Mouse (Mus musculus) embryo, embryonic 11.5 days (tissue): Measurements from ENCODE around the gene Lrrc71.

ENCODE experiments used
- DNase-seq: peaks from one replicate; pipeline ENCODE4 v3.0.0-alpha.2; 2012; ENCODE audit warnings: low read depth, low spot score

Lrrc71 gene

DNA sequence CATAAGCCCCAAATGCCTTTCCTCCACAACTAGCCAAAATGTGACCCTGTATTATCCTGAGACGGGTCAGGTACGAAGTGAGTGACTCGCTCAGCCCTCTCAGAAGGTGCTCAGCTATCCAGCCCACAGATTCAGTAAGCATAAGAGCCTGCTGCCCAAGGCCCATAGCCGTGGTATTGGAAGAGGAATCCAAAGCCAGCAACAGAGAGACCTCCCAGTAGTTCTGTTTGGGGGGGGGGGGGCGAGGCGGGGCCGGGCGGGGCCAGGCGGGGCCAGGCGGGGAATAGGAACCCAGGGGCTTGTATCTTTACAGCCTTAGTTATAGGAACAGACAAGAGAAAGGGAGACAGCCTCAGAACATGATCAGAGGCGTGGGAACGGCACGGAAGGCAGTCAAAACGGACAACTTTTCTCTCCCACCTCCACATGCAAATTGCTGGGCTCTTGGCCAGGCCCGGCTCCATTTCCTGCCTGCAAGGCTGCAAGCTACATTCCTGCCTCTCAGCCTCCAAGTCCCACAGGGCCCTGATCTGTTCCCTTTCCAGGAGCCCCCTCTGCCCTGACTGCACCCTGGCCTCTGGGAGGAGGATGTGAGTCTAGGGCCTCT lies 15.4 kb upstream of the Lrrc71 start:
- no peak for DNase-seq

DNA sequence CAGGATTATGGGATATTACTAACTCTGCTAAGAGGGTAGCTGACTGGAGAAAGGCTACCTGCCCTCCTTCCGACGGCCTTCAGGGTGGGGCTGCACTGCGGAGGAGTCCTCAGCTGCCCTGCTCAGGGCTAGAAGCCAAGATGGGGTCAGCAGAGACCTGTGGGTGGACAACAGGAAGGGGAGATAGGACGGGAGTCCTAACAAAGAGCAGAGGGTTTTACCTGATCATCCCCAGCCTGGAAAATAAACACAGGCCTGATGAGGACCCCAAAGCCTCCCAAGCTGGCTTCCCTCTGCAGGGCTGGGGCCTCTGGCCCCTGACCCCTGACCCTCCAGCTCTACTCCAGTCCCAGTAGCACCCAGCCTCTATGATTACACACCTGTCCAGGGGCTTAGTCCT lies 14.8 kb upstream of the Lrrc71 start:
- no peak for DNase-seq

DNA sequence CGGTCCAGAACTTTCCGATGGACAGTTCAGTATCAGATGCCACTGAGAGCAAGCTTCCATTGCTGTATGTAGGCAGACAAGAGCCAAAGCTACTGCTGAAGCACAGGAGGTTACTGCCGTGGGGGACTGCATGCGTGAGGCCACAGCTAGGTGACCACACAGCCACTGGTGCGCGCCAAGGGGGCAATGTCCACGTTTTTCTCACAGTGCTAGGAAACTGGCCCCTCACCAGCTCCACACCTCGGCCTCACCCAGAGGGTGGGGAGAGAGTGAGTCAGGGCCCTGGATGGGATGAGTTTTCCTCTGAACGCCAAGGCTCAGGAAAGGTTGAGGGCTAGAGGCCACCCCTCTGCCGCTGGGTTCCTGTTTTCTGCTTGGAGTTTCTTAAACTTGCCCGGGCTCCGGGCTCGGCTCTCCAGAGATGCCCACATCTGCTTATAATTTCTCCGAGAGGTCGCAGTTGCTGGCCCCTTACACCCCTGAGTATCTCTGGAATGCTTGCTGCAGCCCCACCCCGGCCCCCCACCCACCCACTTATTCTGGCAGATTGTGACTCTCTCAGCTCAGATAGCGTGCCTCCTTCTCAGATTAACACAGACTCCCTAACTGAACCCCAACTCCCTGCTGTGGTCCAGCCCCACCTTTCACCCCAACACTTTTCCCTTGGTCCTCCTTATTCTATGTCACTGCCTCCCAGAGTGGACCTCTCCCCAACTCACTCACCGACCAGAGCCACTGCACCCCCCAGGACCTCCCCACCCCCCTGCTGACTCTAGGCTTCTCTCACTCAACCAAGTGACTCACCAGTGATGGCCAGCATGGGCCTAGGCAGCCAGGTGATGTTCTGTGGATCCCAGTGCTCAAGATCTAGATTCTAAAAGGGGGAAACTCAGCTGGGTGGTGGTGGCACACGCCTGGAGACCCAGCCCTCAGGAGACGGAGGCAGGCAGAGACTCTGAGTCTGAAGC lies 13.3 kb upstream of the Lrrc71 start:
- DNase-seq, result no peak

DNA sequence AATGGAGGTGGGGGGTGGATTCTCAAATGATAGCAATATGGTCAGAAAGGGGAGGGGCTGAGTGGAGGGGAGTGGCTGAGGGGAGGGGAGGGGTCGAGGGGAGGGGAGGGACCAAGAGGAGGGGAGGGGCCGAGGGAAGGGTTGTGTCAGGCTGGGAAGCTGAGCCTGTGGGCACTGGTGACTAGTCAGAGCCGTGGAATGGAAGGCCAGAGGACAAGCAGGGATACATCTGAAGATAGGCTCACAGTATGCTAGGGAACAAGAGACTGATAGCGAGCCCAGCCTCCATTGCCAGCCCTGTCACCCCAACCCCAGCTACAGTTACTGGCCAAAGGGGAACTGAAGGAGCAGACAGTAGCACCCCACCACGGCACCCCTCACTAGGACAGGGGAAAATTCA lies 10.2 kb upstream of the Lrrc71 start:
- DNase-seq, result no peak

DNA sequence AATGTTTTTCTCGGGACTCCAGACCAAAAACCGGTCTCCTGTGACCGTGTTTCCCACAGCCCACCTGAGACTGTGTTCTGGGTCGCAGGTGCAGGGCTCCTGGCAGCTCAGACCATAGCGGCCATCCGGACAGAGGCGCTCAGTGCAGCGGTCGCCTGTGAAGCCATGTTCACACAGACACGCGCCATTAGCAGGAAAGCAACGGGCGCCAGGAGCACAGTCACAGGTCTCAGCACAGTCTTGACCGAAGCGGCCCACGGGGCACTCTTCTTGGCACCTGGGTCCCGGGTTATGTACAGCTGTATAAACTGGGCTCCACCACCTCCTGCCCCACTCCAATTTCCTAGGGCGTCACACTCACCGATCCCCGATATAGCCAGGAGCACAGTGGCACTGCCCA lies 8.1 kb upstream of the Lrrc71 start:
- DNase-seq, result no peak

DNA sequence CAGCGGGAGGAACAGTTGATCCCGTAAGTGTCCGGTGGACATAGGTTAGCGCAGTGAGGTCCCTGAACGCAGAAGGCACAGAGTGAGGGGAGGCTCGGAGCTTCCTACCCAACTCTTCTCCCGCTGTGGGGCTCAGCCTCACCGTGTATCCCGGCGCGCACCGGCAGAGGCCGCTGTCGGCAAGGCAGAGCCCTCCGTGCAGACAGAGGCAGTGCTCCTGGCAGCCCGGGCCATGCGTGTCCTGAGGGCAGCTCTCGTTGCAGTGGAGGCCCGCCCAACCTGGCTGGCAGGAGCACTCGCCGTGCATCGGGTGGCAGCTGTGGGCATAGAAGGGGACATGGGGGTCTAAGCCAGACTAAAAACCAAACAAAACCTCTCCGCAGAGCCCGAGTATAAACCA lies 7.5 kb upstream of the Lrrc71 start:
- DNase-seq, result peak; percentile 71

DNA sequence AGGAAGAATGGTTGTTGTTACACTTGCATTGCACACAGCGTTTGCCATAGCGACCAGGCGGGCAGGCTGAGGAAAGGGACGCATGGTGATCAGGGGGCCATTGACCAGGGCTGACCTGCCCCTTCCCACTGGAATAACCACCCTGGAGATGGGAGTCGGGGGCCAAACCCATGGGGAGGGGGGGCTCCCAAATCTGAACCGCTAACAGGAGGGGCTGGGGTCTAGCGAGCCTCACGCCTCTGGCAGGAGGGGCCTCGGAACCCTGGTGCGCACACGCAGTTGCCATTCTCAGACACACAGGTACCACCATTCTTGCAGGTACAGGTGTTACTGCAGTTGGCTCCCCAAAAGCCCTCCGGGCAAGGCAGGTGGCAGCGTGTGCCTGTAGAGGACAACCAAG lies 5.4 kb upstream of the Lrrc71 start:
- no peak for DNase-seq

DNA sequence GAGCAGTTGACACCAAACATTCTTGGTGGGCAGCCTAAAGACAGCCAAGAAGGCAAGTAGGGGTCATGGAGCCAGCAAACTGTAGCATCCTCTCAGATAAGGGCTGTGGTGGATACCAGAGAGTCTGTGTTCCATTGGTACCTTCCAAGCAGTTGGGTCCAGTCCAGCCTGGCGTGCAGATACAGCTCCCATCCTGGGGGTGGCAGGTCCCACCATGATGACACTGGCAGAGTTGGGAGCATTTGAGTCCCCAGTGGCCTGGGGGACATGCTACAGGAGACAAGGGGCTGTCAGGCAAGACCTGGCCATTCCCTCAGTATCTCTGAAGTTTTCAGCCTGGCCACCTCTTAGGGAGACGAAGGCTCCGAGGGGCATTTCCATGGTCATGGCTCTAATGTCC lies 4.1 kb upstream of the Lrrc71 start:
- no peak for DNase-seq

DNA sequence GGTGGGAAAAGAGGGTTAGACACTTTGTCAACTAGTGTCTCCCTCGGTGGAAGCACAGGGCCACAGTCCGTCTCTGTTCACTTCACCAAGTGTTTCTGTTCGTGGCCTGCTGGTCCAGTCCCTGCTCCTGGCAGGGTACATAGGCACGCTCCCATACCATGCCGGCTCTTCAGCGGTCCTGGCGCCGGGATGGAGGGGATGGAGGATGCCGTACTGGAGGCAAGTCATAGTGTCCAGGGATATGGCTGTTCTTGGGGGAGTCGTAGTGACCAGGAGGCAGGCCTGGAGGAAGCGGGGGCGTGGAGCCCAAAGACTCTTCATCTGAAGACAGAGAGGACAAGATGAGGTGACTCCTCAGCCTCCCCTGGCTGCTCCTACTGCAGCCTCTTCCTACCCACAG lies 1.6 kb upstream of the Lrrc71 start:
- no peak for DNase-seq

DNA sequence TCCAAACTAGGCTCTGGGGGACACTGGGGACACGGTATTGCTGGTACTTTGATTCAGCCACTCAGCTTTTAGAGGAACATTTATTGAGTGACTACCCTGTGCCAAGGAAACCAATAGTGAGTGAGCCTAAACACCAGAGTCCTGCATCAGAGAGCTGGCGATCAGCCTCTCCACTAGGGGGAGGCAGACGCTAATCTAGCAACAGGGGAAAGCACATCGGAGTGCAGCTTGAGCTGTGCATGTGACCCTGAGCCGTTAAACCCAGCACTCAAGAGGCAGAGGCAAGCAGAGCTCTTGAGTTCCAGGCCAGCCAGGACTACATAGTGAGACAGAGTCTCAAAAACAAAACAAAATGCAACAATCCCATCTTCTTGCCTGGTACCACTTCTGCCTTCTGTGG lies 611 bp upstream of the Lrrc71 start:
- no peak for DNase-seq

DNA sequence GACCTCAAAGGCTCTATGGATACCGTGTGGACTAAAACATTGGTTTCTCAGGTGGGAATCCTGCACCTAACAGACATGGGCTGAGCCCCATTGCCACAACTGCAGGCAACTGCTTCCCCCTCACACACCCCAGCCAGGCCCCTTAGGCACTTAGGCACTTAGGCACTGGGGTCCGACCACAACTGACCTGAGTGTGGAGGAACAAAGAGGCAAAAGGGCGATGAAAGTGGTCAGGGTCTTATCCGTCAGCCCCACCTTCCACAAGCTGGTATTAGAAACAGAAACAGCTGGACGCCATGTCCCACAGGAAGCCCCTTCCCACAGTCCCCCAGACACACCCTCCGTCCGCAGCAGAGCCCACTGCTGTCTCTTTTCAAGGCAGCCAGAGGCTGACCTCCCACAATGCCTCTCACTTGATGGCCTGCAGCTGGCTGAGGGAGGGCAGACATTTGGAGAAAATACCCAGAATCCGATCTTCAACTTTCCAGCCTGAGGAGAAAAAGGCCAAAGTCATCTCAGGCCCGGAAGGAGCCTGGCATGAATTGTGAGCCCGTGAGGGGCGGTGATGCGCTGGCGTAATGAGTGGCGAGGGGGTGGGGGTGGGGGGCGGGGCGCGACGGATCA lies 3.3 kb downstream of the Lrrc71 start:
- DNase-seq, result no peak

DNA sequence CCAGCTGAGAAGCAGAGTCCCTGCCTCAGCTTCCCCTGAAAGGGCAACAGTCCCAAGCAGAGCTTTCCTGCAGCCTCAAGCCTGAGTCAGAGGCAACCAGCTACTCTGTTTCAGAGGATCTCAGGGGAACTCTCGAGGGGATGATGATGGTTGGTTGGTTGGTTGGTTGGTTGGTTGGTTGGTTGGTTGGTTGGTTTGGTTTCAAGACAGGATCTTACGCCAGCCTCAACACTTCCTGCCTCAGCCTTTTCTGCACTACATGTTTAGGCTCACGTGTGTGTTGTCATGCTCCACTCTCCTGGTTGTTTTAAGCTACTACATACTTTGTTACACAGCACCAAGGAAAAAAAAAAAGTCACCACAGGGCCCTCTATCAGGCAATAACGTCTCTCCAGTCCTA lies 4.5 kb downstream of the Lrrc71 start:
- no peak for DNase-seq

DNA sequence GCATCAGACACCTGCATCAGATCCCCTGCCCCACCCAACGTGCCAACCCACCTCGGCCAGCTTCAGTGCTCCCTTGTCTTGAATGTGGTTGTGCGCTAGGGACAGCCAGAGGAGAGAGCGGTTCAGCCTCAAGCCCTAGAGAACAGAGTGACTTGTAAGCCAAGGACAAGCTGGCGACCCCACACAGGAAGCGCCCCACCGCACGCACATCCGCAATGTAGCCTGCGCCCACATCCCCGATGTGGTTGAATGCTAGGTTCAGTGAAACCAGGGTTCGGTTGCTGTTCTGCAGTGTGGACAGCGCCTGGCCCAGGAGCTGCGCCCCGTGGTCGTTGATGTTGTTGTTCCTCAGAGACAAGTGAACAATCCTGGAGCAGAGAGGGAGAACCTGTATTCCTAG lies 5.7 kb downstream of the Lrrc71 start:
- no peak for DNase-seq

DNA sequence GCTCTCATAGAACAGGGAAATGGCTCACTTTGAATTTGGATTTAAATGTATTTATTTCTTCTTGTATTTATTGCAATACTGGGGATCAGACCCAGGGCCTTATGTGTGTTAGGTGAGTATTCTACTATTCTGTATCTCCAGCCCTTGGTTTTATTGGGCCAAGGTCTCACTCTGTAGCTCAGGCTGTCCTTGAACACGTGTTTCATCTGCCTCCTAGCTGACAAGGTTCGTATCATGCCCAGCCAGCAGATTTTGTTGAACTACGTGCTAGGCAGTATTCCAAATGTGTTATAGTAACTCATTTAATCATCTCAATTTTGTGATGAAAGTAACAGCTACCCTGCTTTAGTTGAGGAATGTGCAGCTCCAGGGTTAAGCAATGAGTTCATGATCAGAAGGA lies 6.4 kb downstream of the Lrrc71 start:
- no peak for DNase-seq

DNA sequence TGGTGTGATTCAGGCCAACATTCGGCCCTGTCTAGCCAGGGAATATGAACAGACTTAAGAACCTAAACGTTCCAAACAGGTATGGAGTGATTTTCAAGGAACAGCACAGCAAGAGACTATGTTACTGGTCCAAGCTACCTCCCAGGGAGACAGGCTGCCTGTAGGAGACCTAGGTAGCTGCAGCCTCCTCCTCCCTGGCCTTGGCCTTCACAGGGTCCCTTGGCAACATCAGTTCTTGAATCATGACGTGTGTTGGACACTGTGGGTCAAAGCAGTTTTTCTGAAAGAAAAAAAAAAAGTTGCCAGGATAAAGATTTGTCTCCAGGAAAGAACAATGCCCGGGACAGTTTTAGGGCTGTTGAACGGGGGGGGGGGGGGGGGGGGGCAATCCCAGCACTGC lies 9.5 kb downstream of the Lrrc71 start:
- DNase-seq, result no peak

DNA sequence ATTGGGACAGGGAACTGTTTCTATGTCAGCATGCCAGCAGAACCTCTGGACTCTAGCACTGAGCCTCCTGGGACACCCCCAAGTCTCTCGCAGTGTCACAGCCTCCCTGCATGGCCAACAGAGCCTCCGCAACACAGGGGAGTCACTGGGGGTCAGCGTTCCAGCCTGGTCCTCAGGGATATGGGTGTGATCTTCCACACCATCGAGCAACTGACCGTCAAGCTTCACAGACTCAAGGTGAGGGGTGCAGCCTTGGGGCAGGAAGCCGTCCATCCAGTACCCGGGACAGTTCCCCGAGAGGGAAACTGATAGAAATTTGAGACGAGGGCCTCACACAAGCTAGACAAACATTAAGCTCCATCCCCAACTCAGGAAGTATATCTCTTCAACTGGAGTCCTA lies 13.1 kb downstream of the Lrrc71 start:
- no peak for DNase-seq

DNA sequence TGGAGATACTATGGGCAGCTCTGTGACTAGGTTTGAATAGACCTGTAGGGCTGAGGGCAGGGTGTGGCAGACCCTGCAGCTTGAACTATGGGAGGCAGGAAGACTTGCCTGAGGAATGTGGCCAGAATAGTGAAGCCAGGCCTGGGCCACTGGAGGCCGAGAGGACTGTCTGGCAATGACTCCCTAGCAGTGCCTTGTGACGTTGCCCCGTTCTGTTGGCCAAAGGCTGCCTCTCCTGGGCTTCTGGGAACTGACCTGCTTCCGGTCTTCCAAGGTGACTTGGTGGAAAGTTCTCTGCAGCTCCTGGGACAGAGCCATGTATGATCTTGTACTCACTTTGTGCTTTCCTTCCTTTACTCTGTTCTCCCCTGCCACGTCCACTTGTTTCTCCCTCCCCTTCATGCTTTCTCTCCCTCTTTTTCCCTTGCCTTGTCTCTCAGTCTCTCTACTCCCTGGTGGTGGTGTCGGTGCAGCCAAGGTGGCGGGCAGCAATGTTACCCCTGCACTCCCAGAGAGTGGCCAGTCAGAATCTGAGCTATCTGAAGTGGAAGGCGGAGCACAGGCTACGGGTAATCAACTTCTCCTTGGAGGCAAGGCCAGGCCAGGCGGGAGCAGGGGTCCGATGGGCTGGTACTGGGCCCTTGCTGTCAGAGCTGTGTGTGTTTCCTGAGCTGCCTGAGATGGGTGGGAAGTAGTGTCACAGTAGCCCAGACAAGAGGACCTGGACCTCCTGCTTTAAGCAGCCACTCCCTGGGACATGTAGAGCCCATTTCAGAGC lies 14.3 kb downstream of the Lrrc71 start:
- no peak for DNase-seq

DNA sequence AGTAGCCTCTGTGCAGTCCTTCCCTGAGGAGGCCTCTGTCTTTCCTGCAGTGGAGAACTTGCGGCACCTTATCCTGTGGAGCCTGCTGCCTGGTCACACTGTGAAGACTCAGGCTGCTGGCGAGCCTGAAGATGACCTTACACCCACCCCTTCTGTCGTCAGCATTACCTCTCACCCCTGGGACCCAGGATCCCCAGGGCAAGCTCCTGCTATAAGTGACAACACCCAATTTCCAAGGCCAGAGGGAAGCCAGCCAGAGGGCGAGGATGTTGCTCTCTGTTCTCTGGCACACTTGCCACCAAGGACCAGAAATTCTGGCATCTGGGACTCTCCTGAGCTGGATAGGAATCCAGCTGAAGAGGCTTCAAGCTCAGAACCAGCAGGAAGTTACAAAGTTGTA lies 15.3 kb downstream of the Lrrc71 start:
- DNase-seq, result no peak

DNA sequence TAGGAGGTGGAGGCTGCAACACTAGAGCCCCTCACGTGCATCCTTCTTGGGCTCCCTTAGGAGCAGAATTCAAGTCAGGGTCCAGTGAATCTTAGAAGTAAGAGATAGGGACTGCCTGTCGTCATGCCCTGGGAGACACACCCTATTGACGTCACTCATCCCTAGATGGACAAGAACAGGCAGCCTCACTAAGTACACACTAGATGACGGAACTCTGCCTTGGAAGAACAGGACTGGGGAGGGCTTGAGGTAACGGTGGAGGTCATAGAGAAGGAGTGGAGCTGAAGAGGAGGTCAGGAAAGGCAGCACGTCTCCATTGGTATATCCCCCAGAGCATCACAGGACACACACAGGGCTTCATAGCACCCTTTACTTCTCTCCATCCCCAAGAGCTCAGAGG lies 19.7 kb downstream of the Lrrc71 start:
- DNase-seq, result no peak

DNA sequence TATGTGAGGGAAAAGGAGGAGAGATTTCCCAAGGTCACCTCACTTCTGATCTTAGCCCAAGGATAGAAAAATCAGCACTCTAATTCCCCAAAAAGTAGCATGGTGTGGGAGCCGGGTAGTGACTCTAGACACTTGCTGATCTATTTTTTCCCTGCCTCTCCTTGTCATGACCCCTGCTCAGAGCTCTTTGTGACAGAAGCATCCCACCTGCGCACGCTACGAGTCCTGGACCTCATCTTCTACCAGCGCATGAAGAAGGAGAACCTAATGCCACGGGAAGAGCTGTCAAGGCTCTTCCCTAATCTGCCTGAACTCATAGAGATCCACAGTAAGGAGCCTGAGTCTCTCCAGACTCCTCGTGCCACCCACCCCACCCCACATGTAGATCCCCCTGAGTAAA lies 22.2 kb downstream of the Lrrc71 start:
- no peak for DNase-seq

DNA sequence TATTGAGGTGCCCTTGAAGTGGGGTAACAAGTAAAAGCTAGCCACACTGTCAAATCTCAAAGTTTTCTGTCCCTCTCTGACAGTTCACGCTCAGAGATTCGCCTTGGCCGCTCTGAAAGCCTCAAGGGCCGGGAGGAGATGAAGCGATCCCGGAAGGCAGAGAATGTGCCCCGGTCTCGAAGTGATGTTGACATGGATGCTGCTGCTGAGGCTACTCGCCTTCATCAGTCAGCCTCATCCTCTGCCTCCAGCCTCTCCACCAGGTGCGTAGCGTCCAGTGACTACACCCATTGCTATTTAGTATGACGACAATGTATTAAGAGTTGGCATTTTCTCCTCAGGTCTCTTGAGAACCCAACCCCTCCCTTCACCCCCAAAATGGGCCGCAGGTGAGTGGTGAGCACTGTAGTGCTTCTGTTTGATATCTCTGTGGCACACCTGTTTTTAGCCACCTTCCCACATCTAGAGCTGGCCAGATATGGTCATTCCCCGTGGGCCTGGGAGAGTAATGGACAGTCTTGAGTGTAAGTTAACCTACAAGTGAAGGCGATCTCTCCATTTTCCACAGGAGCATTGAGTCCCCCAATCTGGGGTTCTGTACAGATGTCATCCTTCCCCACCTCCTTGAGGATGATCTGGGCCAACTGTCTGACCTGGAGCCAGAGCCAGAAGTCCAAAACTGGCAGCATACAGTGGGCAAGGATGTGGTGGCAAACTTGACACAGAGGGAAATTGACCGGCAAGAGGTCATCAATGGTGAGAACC lies 22.8 kb downstream of the Lrrc71 start:
- DNase-seq, result no peak
